Mouse (Mus musculus): ENCODE measurements at regions not wholly inside any gene's neighbourhood (a gene's known extent, or its start where the extent isn't known, plus 50 kb on each side); places are given as distances from the start of the nearest gene placed in this dataset.

GRCm38 (mm10) chr16:72152920-72153319 is 155.2 kb upstream of the Robo1 start:
- no peaks in the 10 kb centered on the region for H3K36me3 ChIP-seq (ENCODE audit: control insufficient read depth, insufficient read depth, low read length, poor library complexity, severe bottlenecking)
- DNase-seq (ENCODE audit: low read depth, low spot score): no peak
- H3K27me3 ChIP-seq (ENCODE audit: control insufficient read depth, insufficient read depth, low read length, poor library complexity, severe bottlenecking): no peaks in the 10 kb centered on the region

GRCm38 (mm10) chr16:72157913-72158312 is 150.2 kb upstream of the Robo1 start:
- Histone ChIP-seq H3K27me3 (ENCODE audit: control insufficient read depth, insufficient read depth, low read length, poor library complexity, severe bottlenecking) (no peaks in the 10 kb centered on the region), H3K36me3 (ENCODE audit: control insufficient read depth, insufficient read depth, low read length, poor library complexity, severe bottlenecking) (no peaks in the 10 kb centered on the region)
- no peak for DNase-seq (ENCODE audit: low read depth, low spot score)

GRCm38 (mm10) chr16:72159411-72159810 is 148.7 kb upstream of the Robo1 start:
- no peak for DNase-seq (ENCODE audit: low read depth, low spot score)

GRCm38 (mm10) chr16:72175727-72176126 is 132.4 kb upstream of the Robo1 start:
- DNase-seq (ENCODE audit: low read depth, low spot score): no peak
- no peaks in the 10 kb centered on the region for H3K27me3 ChIP-seq (ENCODE audit: control insufficient read depth, insufficient read depth, low read length, poor library complexity, severe bottlenecking)
- H3K36me3 ChIP-seq (ENCODE audit: control insufficient read depth, insufficient read depth, low read length, poor library complexity, severe bottlenecking): no peaks in the 10 kb centered on the region

More at GRCm38 (mm10) chr16:72159411-72159810, 148.7 kb upstream of the Robo1 start:
- no peaks in the 10 kb centered on the region for H3K27me3 ChIP-seq (ENCODE audit: control insufficient read depth, insufficient read depth, low read length, poor library complexity, severe bottlenecking)
- H3K36me3 ChIP-seq (ENCODE audit: control insufficient read depth, insufficient read depth, low read length, poor library complexity, severe bottlenecking): no peaks in the 10 kb centered on the region

GRCm38 (mm10) chr16:72194320-72194719 is 113.8 kb upstream of the Robo1 start:
- DNase-seq (ENCODE audit: low read depth, low spot score): no peak
- Histone ChIP-seq H3K27me3 (ENCODE audit: control insufficient read depth, insufficient read depth, low read length, poor library complexity, severe bottlenecking) (no peaks in the 10 kb centered on the region), H3K36me3 (ENCODE audit: control insufficient read depth, insufficient read depth, low read length, poor library complexity, severe bottlenecking) (no peaks in the 10 kb centered on the region)

- no peaks in the 10 kb centered on the region for H3K36me3 ChIP-seq (ENCODE audit: control insufficient read depth, insufficient read depth, low read length, poor library complexity, severe bottlenecking)
- no peak for DNase-seq (ENCODE audit: low read depth, low spot score)
- H3K27me3 ChIP-seq (ENCODE audit: control insufficient read depth, insufficient read depth, low read length, poor library complexity, severe bottlenecking): no peaks in the 10 kb centered on the region
Measured at GRCm38 (mm10) chr16:72215360-72216013, 92.6 kb upstream of the Robo1 start.

- peak; percentile 0 for DNase-seq (ENCODE audit: low read depth, low spot score)
- Histone ChIP-seq H3K36me3 (ENCODE audit: control insufficient read depth, insufficient read depth, low read length, poor library complexity, severe bottlenecking) (no peaks in the 10 kb centered on the region), H3K27me3 (ENCODE audit: control insufficient read depth, insufficient read depth, low read length, poor library complexity, severe bottlenecking) (no peaks in the 10 kb centered on the region)
Measured at GRCm38 (mm10) chr16:72218021-72218420, 90.1 kb upstream of the Robo1 start.

- no peaks in the 10 kb centered on the region for H3K36me3 ChIP-seq (ENCODE audit: control insufficient read depth, insufficient read depth, low read length, poor library complexity, severe bottlenecking)
- no peaks in the 10 kb centered on the region for H3K27me3 ChIP-seq (ENCODE audit: control insufficient read depth, insufficient read depth, low read length, poor library complexity, severe bottlenecking)
- DNase-seq (ENCODE audit: low read depth, low spot score): no peak
Measured at GRCm38 (mm10) chr16:72221912-72222502, 86.1 kb upstream of the Robo1 start.

- Histone ChIP-seq H3K36me3 (ENCODE audit: control insufficient read depth, insufficient read depth, low read length, poor library complexity, severe bottlenecking) (no peaks in the 10 kb centered on the region), H3K27me3 (ENCODE audit: control insufficient read depth, insufficient read depth, low read length, poor library complexity, severe bottlenecking) (no peaks in the 10 kb centered on the region)
- DNase-seq (ENCODE audit: low read depth, low spot score): no peak
Measured at GRCm38 (mm10) chr16:72223860-72224259, 84.2 kb upstream of the Robo1 start.

- DNase-seq (ENCODE audit: low read depth, low spot score): no peak
- no peaks in the 10 kb centered on the region for H3K36me3 ChIP-seq (ENCODE audit: control insufficient read depth, insufficient read depth, low read length, poor library complexity, severe bottlenecking)
- no peaks in the 10 kb centered on the region for H3K27me3 ChIP-seq (ENCODE audit: control insufficient read depth, insufficient read depth, low read length, poor library complexity, severe bottlenecking)
Measured at GRCm38 (mm10) chr16:72225157-72225880, 82.8 kb upstream of the Robo1 start.

- no peak for DNase-seq (ENCODE audit: low read depth, low spot score)
- no peaks in the 10 kb centered on the region for H3K27me3 ChIP-seq (ENCODE audit: control insufficient read depth, insufficient read depth, low read length, poor library complexity, severe bottlenecking)
- no peaks in the 10 kb centered on the region for H3K36me3 ChIP-seq (ENCODE audit: control insufficient read depth, insufficient read depth, low read length, poor library complexity, severe bottlenecking)
Measured at GRCm38 (mm10) chr16:72234366-72234765, 73.7 kb upstream of the Robo1 start.

- DNase-seq (ENCODE audit: low read depth, low spot score): no peak
- H3K27me3 ChIP-seq (ENCODE audit: control insufficient read depth, insufficient read depth, low read length, poor library complexity, severe bottlenecking): no peaks in the 10 kb centered on the region
- no peaks in the 10 kb centered on the region for H3K36me3 ChIP-seq (ENCODE audit: control insufficient read depth, insufficient read depth, low read length, poor library complexity, severe bottlenecking)
Measured at GRCm38 (mm10) chr16:72239631-72240030, 68.5 kb upstream of the Robo1 start.

- Histone ChIP-seq H3K36me3 (ENCODE audit: control insufficient read depth, insufficient read depth, low read length, poor library complexity, severe bottlenecking) (no peaks in the 10 kb centered on the region), H3K27me3 (ENCODE audit: control insufficient read depth, insufficient read depth, low read length, poor library complexity, severe bottlenecking) (no peaks in the 10 kb centered on the region)
- no peak for DNase-seq (ENCODE audit: low read depth, low spot score)
Measured at GRCm38 (mm10) chr16:72256388-72256787, 51.7 kb upstream of the Robo1 start.
